Mouse (Mus musculus) C2C12 (cell line): ENCODE measurements at regions not wholly inside any gene's neighbourhood (a gene's known extent, or its start where the extent isn't known, plus 50 kb on each side); places are given as distances from the start of the nearest gene placed in this dataset.
"Not testable (repeated sequence)": the region's sequence is repeated elsewhere in the genome, so short reads cannot be mapped to it uniquely, and the experiment has no call there.

Experiments
- H3K27me3 ChIP-seq: one replicate; pipeline ENCODE4 v1.6.1; 2011; ENCODE audit not compliant: control insufficient read depth, insufficient read depth, insufficient read length
- H3K36me3 ChIP-seq: one replicate; pipeline ENCODE4 v1.6.1; 2011; ENCODE audit not compliant: control insufficient read depth, insufficient read depth
- H3K4me3 ChIP-seq: one replicate; pipeline ENCODE4 v1.5.1; 2011; ENCODE audit warnings: mild to moderate bottlenecking, control low read depth; ENCODE audit not compliant: poor library complexity, insufficient read depth, severe bottlenecking
- H3K79me2 ChIP-seq: one replicate; pipeline ENCODE4 v1.6.1; 2011; ENCODE audit not compliant: control insufficient read depth, insufficient read depth
- H3K79me3 ChIP-seq: one replicate; pipeline ENCODE4 v1.6.1; 2011; ENCODE audit warnings: low read depth, control low read depth
- H3ac ChIP-seq: one replicate; pipeline ENCODE3; 2011; ENCODE audit warnings: low read depth; ENCODE audit not compliant: control insufficient read depth, insufficient read length
- CEBPB ChIP-seq: IDR thresholded peaks from one replicate; pipeline ENCODE4 v1.6.1; 2011; ENCODE audit warnings: low read depth, mild to moderate bottlenecking, control low read depth, moderate library complexity
- CTCF ChIP-seq: IDR thresholded peaks from one replicate; pipeline ENCODE4 v1.5.1; 2011; ENCODE audit not compliant: control insufficient read depth, insufficient read depth, insufficient read length
- FOSL1 ChIP-seq: IDR thresholded peaks from one replicate; pipeline ENCODE4 v1.8.0; 2011; ENCODE audit warnings: mild to moderate bottlenecking, low read length; ENCODE audit not compliant: poor library complexity, insufficient read depth, severe bottlenecking
- MAX ChIP-seq: IDR thresholded peaks from one replicate; pipeline ENCODE4 v1.6.1; 2011; ENCODE audit warnings: mild to moderate bottlenecking, control low read depth
- MYOD1 ChIP-seq: IDR thresholded peaks from one replicate; pipeline ENCODE4 v1.6.1; 2011; ENCODE audit warnings: low read depth; ENCODE audit not compliant: control insufficient read depth, insufficient read length
- MYOG ChIP-seq: IDR thresholded peaks from one replicate; pipeline ENCODE4 v1.6.1; 2011; ENCODE audit not compliant: control insufficient read depth, insufficient read length; ENCODE audit errors: extremely low read depth
- USF1 ChIP-seq: IDR thresholded peaks from one replicate; pipeline ENCODE4 v1.6.1; 2011; ENCODE audit warnings: low read depth, mild to moderate bottlenecking, control low read depth, moderate library complexity

DNA sequence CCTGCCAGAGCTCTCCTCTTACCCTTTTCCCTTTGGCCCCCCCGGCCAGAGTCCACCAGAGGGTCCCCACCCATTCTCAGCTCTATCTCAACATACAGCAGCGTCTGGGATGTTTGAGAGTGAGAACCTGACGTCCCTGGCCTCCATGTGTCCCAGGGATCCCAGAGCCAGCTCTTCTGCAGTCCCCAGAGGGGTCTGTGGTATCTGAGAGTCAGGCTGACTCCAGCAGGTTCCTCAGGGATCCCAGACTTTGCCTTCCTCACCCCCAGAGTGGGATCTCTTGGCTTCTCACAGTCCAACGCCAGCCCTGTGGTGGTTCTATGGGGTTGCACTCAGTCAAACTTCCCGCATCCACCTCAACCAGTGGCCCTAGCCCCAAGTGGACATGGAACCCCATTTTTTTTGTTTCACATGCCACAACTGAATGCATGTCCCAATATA is 153.7 kb upstream of the Fundc1 start:
- no peak overlapping the region for H3ac ChIP-seq
- TF ChIP-seq MYOG (no peak), MYOD1 (no peak), USF1 (no peak), CEBPB (no peak), CTCF (no peak), MAX (no peak), FOSL1 (no peak)
- H3K4me3 ChIP-seq, result no peak overlapping the region
- H3K36me3 ChIP-seq, result no peaks in the 10 kb centered on the region
- no peaks in the 10 kb centered on the region for H3K79me3 ChIP-seq
- no peaks in the 10 kb centered on the region for H3K79me2 ChIP-seq
- no peaks in the 10 kb centered on the region for H3K27me3 ChIP-seq

DNA sequence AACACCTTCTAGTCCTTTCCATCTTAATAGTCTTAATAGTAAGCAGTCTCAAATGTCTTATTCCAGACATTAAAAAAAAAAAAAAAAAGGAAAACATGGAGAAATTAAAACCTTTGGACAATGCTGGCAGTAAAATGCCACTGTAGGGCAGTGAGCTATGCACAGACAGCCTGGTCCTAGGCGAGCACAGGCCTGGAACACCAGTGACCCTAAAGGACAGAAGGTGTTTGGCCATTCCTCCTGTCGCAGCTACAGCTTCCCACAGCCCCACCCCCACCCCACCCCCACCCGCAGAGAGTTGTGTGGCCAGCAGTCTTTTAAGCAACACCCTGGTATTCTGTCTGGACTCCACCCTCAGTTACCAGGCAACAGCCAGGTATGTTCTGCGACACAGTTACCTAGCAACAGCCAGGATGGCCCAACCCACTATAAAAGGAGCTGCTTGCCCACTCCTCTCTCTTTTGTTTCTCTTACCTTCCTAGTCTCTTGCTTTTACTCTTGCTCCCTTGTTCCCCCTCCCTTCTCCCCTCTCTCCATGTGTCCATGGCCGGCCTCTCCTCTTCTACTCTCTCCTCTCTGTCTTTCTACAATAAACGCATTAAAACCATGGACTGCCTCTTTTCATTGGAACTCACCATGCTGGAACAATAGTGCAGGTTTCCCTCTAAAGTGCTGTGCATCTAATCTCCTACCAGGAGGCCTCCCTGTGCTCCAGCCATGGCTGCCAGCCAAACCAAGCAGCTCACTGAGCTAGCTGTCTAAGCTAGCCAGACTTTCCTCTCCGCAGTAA is 153.1 kb upstream of the Fundc1 start:
- Histone ChIP-seq H3K27me3 (no peaks in the 10 kb centered on the region), H3K79me3 (no peaks in the 10 kb centered on the region), H3K4me3 (no peak overlapping the region), H3K79me2 (no peaks in the 10 kb centered on the region), H3K36me3 (no peaks in the 10 kb centered on the region), H3ac (no peak overlapping the region)
- TF ChIP-seq MYOD1 (no peak), CEBPB (no peak), CTCF (no peak)

GRCm38 (mm10) chrX:17724398-17724797 is 152.3 kb upstream of the Fundc1 start:
- Histone ChIP-seq H3ac (no peak overlapping the region), H3K79me3 (no peaks in the 10 kb centered on the region), H3K4me3 (no peak overlapping the region), H3K79me2 (no peaks in the 10 kb centered on the region), H3K36me3 (no peaks in the 10 kb centered on the region), H3K27me3 (no peaks in the 10 kb centered on the region)
- no peak for TF ChIP-seq USF1
- no peak for TF ChIP-seq FOSL1
- no peak for TF ChIP-seq MYOG
- no peak for TF ChIP-seq CTCF
- TF ChIP-seq MYOD1, result no peak
- TF ChIP-seq CEBPB, result no peak
- no peak for TF ChIP-seq MAX

- H3K79me3 ChIP-seq, H3K27me3 ChIP-seq, H3K4me3 ChIP-seq, H3ac ChIP-seq, H3K36me3 ChIP-seq, H3K79me2 ChIP-seq: not testable (repeated sequence)
Measured at GRCm38 (mm10) chrX:17721866-17722625, 149.9 kb upstream of the Fundc1 start.

DNA sequence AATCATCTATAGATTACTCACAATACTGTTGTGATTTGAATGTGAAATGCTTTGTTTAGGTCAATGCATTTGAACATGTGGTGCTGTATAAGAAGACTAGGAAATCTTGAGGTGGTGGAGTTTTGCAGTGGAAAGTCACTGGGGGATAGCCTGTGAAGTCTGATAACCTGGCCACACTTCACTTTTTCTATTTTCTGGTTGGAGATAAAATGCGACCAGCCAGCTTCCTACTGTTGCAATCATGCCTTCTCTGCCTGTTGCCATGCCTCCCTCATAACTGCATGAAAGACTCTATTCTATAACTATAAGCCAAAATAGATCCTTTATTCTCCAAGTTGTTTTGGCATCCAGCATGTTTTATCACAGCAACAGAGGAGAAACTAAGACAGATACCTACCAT is 142.4 kb upstream of the Fundc1 start:
- Histone ChIP-seq H3K79me3 (no peaks in the 10 kb centered on the region), H3K4me3 (no peak overlapping the region), H3ac (no peak overlapping the region), H3K27me3 (no peaks in the 10 kb centered on the region), H3K79me2 (no peaks in the 10 kb centered on the region), H3K36me3 (no peaks in the 10 kb centered on the region)
- no peak for TF ChIP-seq CEBPB
- no peak for TF ChIP-seq MYOG
- TF ChIP-seq MAX, result no peak
- TF ChIP-seq FOSL1, result no peak
- no peak for TF ChIP-seq CTCF
- no peak for TF ChIP-seq MYOD1
- no peak for TF ChIP-seq USF1

DNA sequence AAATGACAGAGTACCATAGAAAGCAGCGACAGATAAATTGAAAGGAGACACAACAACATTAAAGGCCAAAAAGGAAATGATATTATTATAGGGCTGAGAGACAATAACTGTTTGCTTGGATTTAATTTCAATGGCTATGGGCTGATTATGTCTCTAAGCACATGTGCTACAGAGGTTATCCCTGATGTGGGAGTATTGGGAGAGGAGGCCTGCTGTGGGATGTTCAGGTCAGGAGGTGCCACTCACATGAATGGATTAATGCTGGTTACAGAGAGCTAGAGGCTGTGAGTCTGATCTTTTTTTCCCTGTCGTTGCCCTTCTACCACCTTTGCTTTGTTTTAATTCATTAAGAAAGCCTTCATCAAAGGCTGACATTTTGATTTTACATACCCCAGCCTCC is 140.8 kb upstream of the Fundc1 start:
- no peak for TF ChIP-seq MYOD1
- TF ChIP-seq CTCF, result no peak
- no peak for TF ChIP-seq CEBPB
- TF ChIP-seq MAX, result no peak
- TF ChIP-seq MYOG, result no peak
- no peak for TF ChIP-seq FOSL1
- no peak for TF ChIP-seq USF1
- no peaks in the 10 kb centered on the region for H3K27me3 ChIP-seq
- H3K4me3 ChIP-seq, result no peak overlapping the region

More for the DNA sequence above, 140.8 kb upstream of the Fundc1 start:
- Histone ChIP-seq H3ac (no peak overlapping the region), H3K79me2 (no peaks in the 10 kb centered on the region), H3K36me3 (no peaks in the 10 kb centered on the region), H3K79me3 (no peaks in the 10 kb centered on the region)
